Mouse (Mus musculus) bone marrow, adult 2 months (tissue): ENCODE measurements around the gene Dok5. TPM values are rescaled to one million over a fixed set of nuclear protein-coding genes. Genes with fewer than 3 reads are reported as not detected.

Experiments used
- H3K27ac ChIP-seq: fragments of 200-500 bp; 2 replicates; pipeline ENCODE4 v1.5.1; 2012; ENCODE audit warnings: low read depth, mild to moderate bottlenecking, control low read depth, inconsistent platforms, low read length; ENCODE audit not compliant: control insufficient read depth, poor library complexity, insufficient read depth
- H3K4me1 ChIP-seq: fragments of 200-500 bp; 2 replicates; pipeline ENCODE4 v1.6.1; 2011; ENCODE audit warnings: low read length; ENCODE audit not compliant: control insufficient read depth, insufficient read depth
- H3K4me3 ChIP-seq: fragments of 200-500 bp; replicated peaks from 2 replicates; pipeline ENCODE3; 2011; ENCODE audit warnings: mild to moderate bottlenecking, low read depth, low read length, control low read depth; ENCODE audit not compliant: control insufficient read depth
- CTCF ChIP-seq: fragments of 200-500 bp; IDR thresholded peaks from 2 replicates; pipeline ENCODE4 v1.5.1; 2011; ENCODE audit warnings: low read length, control low read depth; ENCODE audit not compliant: control insufficient read depth, insufficient read depth
- POLR2A ChIP-seq: fragments of 200-500 bp; IDR thresholded peaks from 2 replicates; pipeline ENCODE4 v1.6.1; 2011; ENCODE audit warnings: low read depth, mild to moderate bottlenecking, control low read depth, low read length, borderline replicate concordance; ENCODE audit not compliant: control insufficient read depth
- WGBS: fragments of 180-500 bp; shearing (Covaris S2); methylation state at CpG from one replicate; pipeline ENCODE4 v1.1.7; 2018; 5-methylcytosine and 5-hydroxymethylcytosine counted together
- polyA plus RNA-seq: library from polyadenylated mRNA; stranded (reverse); fragments of >200 nt; gene quantifications from 2 replicates; pipeline ENCODE4 v1.2.4, GENCODE M21; 2011; ENCODE audit warnings: low replicate concordance; ENCODE audit not compliant: missing spikeins, insufficient read depth, insufficient read length

The Dok5 gene
- polyA plus RNA-seq, 1 experiment, result not detected

GRCm38 (mm10) chr2:170826821-170827441, 95.3 kb downstream of the Dok5 start:
- no peak overlapping the region for H3K27ac ChIP-seq
- no peaks in the 10 kb centered on the region for H3K4me1 ChIP-seq
- H3K4me3 ChIP-seq, result no peak overlapping the region
- 27% methylated on average over 17 of the region's 17 CpGs for WGBS
- TF ChIP-seq POLR2A (no peak), CTCF (no peak)

GRCm38 (mm10) chr2:170828757-170829156, 97.2 kb downstream of the Dok5 start:
- no peak overlapping the region for H3K4me3 ChIP-seq
- H3K4me1 ChIP-seq, result no peaks in the 10 kb centered on the region
- no peak for TF ChIP-seq CTCF
- no peak for TF ChIP-seq POLR2A
- 67% methylated on average over 7 of the region's 7 CpGs for WGBS
- no peak overlapping the region for H3K27ac ChIP-seq

- WGBS, result 52% methylated on average over 6 of the region's 6 CpGs
Observed at GRCm38 (mm10) chr2:170829191-170829611, 97.6 kb downstream of the Dok5 start.

GRCm38 (mm10) chr2:170829988-170830387, 98.4 kb downstream of the Dok5 start:
- 83% methylated on average over 14 of the region's 14 CpGs for WGBS
- no peak for TF ChIP-seq POLR2A
- TF ChIP-seq CTCF, result no peak
- H3K4me3 ChIP-seq, result no peak overlapping the region

More at GRCm38 (mm10) chr2:170829191-170829611, 97.6 kb downstream of the Dok5 start:
- Histone ChIP-seq H3K27ac (no peak overlapping the region), H3K4me3 (no peak overlapping the region), H3K4me1 (no peaks in the 10 kb centered on the region)
- TF ChIP-seq POLR2A (no peak), CTCF (no peak)

GRCm38 (mm10) chr2:170836862-170837261, 105.3 kb downstream of the Dok5 start:
- Histone ChIP-seq H3K4me1 (no peaks in the 10 kb centered on the region), H3K27ac (no peak overlapping the region), H3K4me3 (no peak overlapping the region)
- 74% methylated on average over 10 of the region's 10 CpGs for WGBS
- TF ChIP-seq POLR2A, result no peak
- no peak for TF ChIP-seq CTCF

More at GRCm38 (mm10) chr2:170829988-170830387, 98.4 kb downstream of the Dok5 start:
- no peak overlapping the region for H3K27ac ChIP-seq
- H3K4me1 ChIP-seq, result no peaks in the 10 kb centered on the region

- TF ChIP-seq CTCF (no peak), POLR2A (no peak)
- 61% methylated on average over 11 of the region's 11 CpGs for WGBS
Observed at GRCm38 (mm10) chr2:170837363-170837762, 105.8 kb downstream of the Dok5 start.

GRCm38 (mm10) chr2:170837824-170838557, 106.4 kb downstream of the Dok5 start:
- TF ChIP-seq POLR2A, result no peak
- TF ChIP-seq CTCF, result no peak
- H3K27ac ChIP-seq, result no peak overlapping the region
- no peak overlapping the region for H3K4me3 ChIP-seq
- no peaks in the 10 kb centered on the region for H3K4me1 ChIP-seq
- 69% methylated on average over 12 of the region's 12 CpGs for WGBS

More at GRCm38 (mm10) chr2:170837363-170837762, 105.8 kb downstream of the Dok5 start:
- Histone ChIP-seq H3K4me1 (no peaks in the 10 kb centered on the region), H3K4me3 (no peak overlapping the region), H3K27ac (no peak overlapping the region)

- no peaks in the 10 kb centered on the region for H3K4me1 ChIP-seq
- WGBS, result 71% methylated on average over 13 of the region's 13 CpGs
- H3K27ac ChIP-seq, result no peak overlapping the region
- no peak overlapping the region for H3K4me3 ChIP-seq
- no peak for TF ChIP-seq CTCF
- TF ChIP-seq POLR2A, result no peak
Observed at GRCm38 (mm10) chr2:170841441-170841965, 109.9 kb downstream of the Dok5 start.

GRCm38 (mm10) chr2:170845511-170845910, 113.9 kb downstream of the Dok5 start:
- H3K4me3 ChIP-seq, result no peak overlapping the region
- TF ChIP-seq POLR2A, result no peak
- TF ChIP-seq CTCF, result no peak
- no peak overlapping the region for H3K27ac ChIP-seq
- WGBS, result 76% methylated on average over 10 of the region's 10 CpGs
- no peaks in the 10 kb centered on the region for H3K4me1 ChIP-seq
